Mouse (Mus musculus) frontal cortex, adult (tissue): Measurements from ENCODE around the gene Hist1h2be.
"Not testable (repeated sequence)": the region's sequence is repeated elsewhere in the genome, so short reads cannot be mapped to it uniquely, and the experiment has no call there.

Experiments
- ATAC-seq: cut with Nextera tagmentation; 2 replicates; pipeline ENCODE4 v1.9.2; 2017; ENCODE audit warnings: mild to moderate bottlenecking, moderate library complexity, mixed read lengths; ENCODE audit not compliant: low TSS enrichment

Gene Hist1h2be

GRCm38 (mm10) chr13:23573034-23573897, 47.7 kb downstream of the Hist1h2be start:
- not testable (repeated sequence) for ATAC-seq

GRCm38 (mm10) chr13:23572218-23573033, 48.5 kb downstream of the Hist1h2be start:
- no peak for ATAC-seq

- not testable (repeated sequence) for ATAC-seq
These were observed 49.3 kb downstream of the Hist1h2be start for GRCm38 (mm10) chr13:23571504-23572217.

- ATAC-seq, result peak; percentile 96
These were observed 49.9 kb downstream of the Hist1h2be start, which contains the start of the genes Hist1h2ae and Hist1h2bg for GRCm38 (mm10) chr13:23571022-23571503. Gene Hist1h2ae, minus strand, starts transcription at chr13:23571220. Gene Hist1h2bg, plus strand, starts transcription at chr13:23571396.

- ATAC-seq, result not testable (repeated sequence)
These were observed 50.5 kb downstream of the Hist1h2be start for GRCm38 (mm10) chr13:23570261-23571021.

- no peak for ATAC-seq
These were observed 56.4 kb downstream of the Hist1h2be start for GRCm38 (mm10) chr13:23564482-23564881.

- ATAC-seq, result peak; percentile 78
These were observed 58.0 kb downstream of the Hist1h2be start for GRCm38 (mm10) chr13:23562699-23563462.

- ATAC-seq, result peak; percentile 92
These were observed 58.9 kb downstream of the Hist1h2be start, which contains the start of gene Hist1h3e for GRCm38 (mm10) chr13:23561883-23562659. Gene Hist1h3e, minus strand, starts transcription at chr13:23562369.

- not testable (repeated sequence) for ATAC-seq
These were observed 59.4 kb downstream of the Hist1h2be start for GRCm38 (mm10) chr13:23561531-23561882.

GRCm38 (mm10) chr13:23560699-23561098, 60.2 kb downstream of the Hist1h2be start:
- ATAC-seq, result not testable (repeated sequence)

- no peak for ATAC-seq
These were observed 64.0 kb downstream of the Hist1h2be start for GRCm38 (mm10) chr13:23556906-23557305.

GRCm38 (mm10) chr13:23555839-23556416, 65.0 kb downstream of the Hist1h2be start:
- peak; percentile 86 for ATAC-seq

GRCm38 (mm10) chr13:23554925-23555838, 65.7 kb downstream of the Hist1h2be start:
- peak; percentile 71 for ATAC-seq

- ATAC-seq, result no peak
These were observed 66.5 kb downstream of the Hist1h2be start for GRCm38 (mm10) chr13:23554393-23554792.

GRCm38 (mm10) chr13:23552962-23553361, 68.0 kb downstream of the Hist1h2be start, which contains the start of gene Hist1h1d:
Gene Hist1h1d, plus strand, starts transcription at chr13:23553262.
- ATAC-seq, result no peak

- ATAC-seq, result no peak
These were observed 68.7 kb downstream of the Hist1h2be start for GRCm38 (mm10) chr13:23551931-23552914.
